Mouse (Mus musculus) heart, embryonic 16.5 days (tissue): Measurements from ENCODE around the gene Sh3rf3. TPM values are rescaled to one million over a fixed set of nuclear protein-coding genes. Genes with fewer than 3 reads are reported as not detected.

Experiments
- ATAC-seq: fragments of 200-750 bp; cut with Nextera tagmentation; replicated peaks from 2 replicates; pipeline ENCODE4 v1.8.0; 2017; ENCODE audit warnings: moderate number of reproducible peaks; ENCODE audit not compliant: insufficient read depth, low FRiP score; ENCODE audit errors: extremely low read depth
- H3K27ac ChIP-seq: fragments of 300-500 bp; sonication (generic); 2 replicates; pipeline ENCODE4 v1.5.1; 2014; ENCODE audit warnings: mild to moderate bottlenecking, low read length, control low read depth, moderate library complexity
- H3K27me3 ChIP-seq: fragments of 300-500 bp; sonication (generic); 2 replicates; pipeline ENCODE4 v1.6.1; 2014; ENCODE audit warnings: low read length, mixed read lengths; ENCODE audit not compliant: control insufficient read depth, insufficient read depth
- H3K36me3 ChIP-seq: fragments of 300-500 bp; sonication (generic); 2 replicates; pipeline ENCODE4 v1.6.1; 2014; ENCODE audit not compliant: control insufficient read depth, insufficient read depth
- H3K4me1 ChIP-seq: fragments of 300-500 bp; sonication (generic); 2 replicates; pipeline ENCODE4 v1.6.1; 2014; ENCODE audit warnings: low read length, mixed read lengths; ENCODE audit not compliant: control insufficient read depth, insufficient read depth
- H3K4me2 ChIP-seq: fragments of 300-500 bp; sonication (generic); 2 replicates; pipeline ENCODE4 v1.6.1; 2014; ENCODE audit warnings: low read depth, mild to moderate bottlenecking, control low read depth, low read length
- H3K4me3 ChIP-seq: fragments of 300-500 bp; sonication (generic); 2 replicates; pipeline ENCODE4 v1.5.1; 2014; ENCODE audit warnings: mild to moderate bottlenecking, control low read depth, low read length
- H3K9ac ChIP-seq: fragments of 300-500 bp; sonication (generic); 2 replicates; pipeline ENCODE4 v1.6.1; 2014; ENCODE audit warnings: low read length, control low read depth
- H3K9me3 ChIP-seq: fragments of 300-500 bp; sonication (generic); replicated peaks from 2 replicates; pipeline ENCODE4 v1.6.1; 2016; ENCODE audit warnings: low read length; ENCODE audit not compliant: control insufficient read depth
- WGBS: fragments of 180-500 bp; shearing (Covaris S2); extraction: QIAGEN DNeasy Blood & Tissue Kit; methylation state at CpG from one replicate; pipeline ENCODE4 v1.1.7; 2014; 5-methylcytosine and 5-hydroxymethylcytosine counted together
- polyA plus RNA-seq: library from polyadenylated mRNA; unstranded; fragments of >200 nt; fragmentation: Nextera tagmentation; extraction: Ambion mirVana; gene quantifications from 2 replicates; pipeline ENCODE4 v1.2.1, GENCODE M21; 2015

The Sh3rf3 gene
- polyA plus RNA-seq, 1 experiment from 2014 or later: 0.95 TPM

DNA sequence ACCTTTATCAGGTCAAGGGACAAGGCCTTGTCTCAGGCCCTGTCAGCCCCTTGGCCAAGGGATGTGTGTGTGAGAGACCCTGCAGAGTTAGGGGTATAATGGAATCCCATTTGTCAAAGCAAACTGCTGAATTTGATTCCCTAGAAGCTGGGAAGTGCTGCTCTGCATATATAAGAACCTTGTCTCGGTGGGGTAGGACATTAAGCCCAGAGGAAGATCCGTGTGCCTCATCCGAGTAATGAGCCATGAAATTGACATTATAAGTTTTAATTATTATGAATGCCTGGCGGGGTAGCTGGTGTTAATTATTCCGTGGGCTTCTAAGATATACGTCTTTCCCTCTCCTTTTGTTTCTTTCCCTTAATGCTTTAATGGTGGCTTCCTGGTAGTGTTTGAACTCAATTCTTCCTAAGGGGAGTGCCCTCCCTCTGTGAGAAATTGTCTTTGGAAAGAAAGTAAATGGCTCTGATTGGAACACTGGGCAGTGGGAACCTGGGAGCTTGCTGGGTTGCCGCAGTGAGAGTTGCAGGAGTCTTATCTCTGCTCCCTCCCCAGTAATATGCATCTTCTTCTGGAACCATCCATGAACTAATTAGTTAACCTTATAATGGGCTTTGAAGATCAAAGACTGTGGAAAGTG is 166.3 kb downstream of the Sh3rf3 start:
- whole genome bisulfite sequencing: 69% methylated on average over 7 of the region's 7 CpGs
- no peak overlapping the region for H3K4me2 ChIP-seq
- no peak overlapping the region for H3K4me3 ChIP-seq
- no peak for ATAC-seq
- no peaks in the 10 kb centered on the region for H3K27me3 ChIP-seq
- H3K27ac ChIP-seq: no peak overlapping the region
- H3K9ac ChIP-seq: no peak overlapping the region
- H3K4me1 ChIP-seq: no peaks in the 10 kb centered on the region
- no peaks in the 10 kb centered on the region for H3K9me3 ChIP-seq
- H3K36me3 ChIP-seq: no peaks in the 10 kb centered on the region

DNA sequence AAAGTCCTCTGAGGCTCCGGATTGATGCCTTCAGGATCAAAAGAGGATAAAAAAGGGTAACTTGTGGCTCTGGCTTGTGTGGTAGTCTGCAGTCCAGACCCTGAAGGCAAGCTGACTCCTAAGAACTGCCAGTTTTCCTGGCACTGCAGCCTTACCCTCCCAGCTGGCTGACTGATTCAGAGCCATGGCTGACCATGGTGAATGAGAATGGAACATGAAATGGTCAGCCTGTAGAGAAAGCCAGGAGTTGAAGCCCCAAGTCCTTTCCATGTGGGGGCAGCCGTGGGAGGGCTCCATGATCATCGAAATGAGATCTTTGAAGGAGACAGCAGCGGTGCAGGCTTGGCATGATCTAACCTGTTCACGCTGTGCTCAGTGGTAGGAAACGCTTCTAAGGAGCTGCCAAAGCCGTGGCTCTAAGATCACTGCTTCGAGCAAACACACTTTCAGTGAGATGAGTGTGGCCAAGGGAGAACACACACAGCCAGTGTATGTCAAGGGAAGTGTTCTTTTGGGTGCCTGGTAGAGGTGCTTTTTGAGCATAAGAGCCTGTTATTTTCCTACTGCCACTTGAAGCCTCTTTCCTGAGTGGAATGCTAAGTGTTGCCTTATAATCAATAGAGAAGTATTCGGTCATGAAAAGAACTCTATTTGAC is 168.6 kb downstream of the Sh3rf3 start:
- Histone ChIP-seq H3K4me2 (no peak overlapping the region), H3K9me3 (no peaks in the 10 kb centered on the region), H3K27ac (no peak overlapping the region), H3K4me1 (no peaks in the 10 kb centered on the region), H3K27me3 (no peaks in the 10 kb centered on the region), H3K4me3 (no peak overlapping the region), H3K9ac (no peak overlapping the region), H3K36me3 (no peaks in the 10 kb centered on the region)
- 79% methylated on average over 9 of the region's 9 CpGs for WGBS
- no peak for ATAC-seq

DNA sequence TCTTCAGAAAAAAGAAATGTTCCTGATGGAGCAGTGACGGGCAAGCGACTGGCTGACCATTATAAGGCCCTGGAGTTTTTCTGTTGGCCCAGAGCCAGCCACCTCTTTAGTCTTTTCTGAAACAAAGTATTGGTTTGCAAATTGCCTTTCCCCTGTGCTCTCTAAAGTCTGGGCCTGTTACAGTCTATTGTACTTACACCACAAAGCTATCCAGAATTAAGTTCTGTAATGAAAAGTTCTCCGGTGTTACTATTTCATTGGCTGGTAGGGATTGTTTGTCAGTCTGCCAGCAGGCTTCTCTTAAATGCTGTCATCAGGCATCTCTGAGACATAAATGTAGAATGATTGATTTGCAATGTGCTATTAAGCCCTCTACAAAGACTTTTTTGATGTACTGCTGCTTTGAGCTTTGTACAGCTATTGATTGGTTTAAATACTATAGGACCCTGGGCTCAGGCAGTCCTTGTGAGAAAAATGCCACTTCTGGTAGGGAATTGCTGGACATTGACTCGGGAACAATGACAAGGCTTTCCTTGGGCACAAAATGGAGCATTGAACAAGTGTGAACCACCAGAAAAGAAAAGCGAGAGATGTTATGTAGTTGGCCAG is 169.5 kb downstream of the Sh3rf3 start:
- Histone ChIP-seq H3K27ac (no peak overlapping the region), H3K9ac (no peak overlapping the region), H3K4me2 (no peak overlapping the region), H3K4me3 (no peak overlapping the region), H3K36me3 (no peaks in the 10 kb centered on the region), H3K4me1 (no peaks in the 10 kb centered on the region), H3K27me3 (no peaks in the 10 kb centered on the region), H3K9me3 (no peaks in the 10 kb centered on the region)
- WGBS: 74% methylated on average over 5 of the region's 5 CpGs
- ATAC-seq: no peak

DNA sequence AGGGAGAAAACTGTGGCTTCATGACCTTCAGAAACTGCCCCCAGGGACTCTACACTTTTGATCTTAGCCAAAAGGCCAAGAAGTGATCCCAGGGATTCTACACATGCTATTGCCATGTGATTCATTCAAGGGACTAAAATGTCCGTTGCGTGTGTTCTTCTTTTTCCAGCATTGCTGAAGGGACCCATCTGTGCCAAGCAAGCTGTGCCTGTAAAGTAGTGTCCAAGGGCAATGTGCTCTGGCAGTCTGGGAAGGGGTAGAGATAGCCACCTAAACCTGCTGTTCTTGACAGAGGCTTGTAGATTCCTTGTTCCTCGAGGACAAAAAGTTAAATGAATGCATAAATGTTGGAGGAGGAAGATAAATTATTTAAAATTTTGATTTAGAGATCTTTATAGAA is 178.5 kb downstream of the Sh3rf3 start:
- no peaks in the 10 kb centered on the region for H3K27me3 ChIP-seq
- H3K4me3 ChIP-seq: no peak overlapping the region
- H3K27ac ChIP-seq: no peak overlapping the region
- no peaks in the 10 kb centered on the region for H3K4me1 ChIP-seq
- no peaks in the 10 kb centered on the region for H3K9me3 ChIP-seq
- H3K4me2 ChIP-seq: no peak overlapping the region
- no peak overlapping the region for H3K9ac ChIP-seq
- no peaks in the 10 kb centered on the region for H3K36me3 ChIP-seq
- no peak for ATAC-seq
- 77% methylated on average over 3 of the region's 3 CpGs for WGBS

DNA sequence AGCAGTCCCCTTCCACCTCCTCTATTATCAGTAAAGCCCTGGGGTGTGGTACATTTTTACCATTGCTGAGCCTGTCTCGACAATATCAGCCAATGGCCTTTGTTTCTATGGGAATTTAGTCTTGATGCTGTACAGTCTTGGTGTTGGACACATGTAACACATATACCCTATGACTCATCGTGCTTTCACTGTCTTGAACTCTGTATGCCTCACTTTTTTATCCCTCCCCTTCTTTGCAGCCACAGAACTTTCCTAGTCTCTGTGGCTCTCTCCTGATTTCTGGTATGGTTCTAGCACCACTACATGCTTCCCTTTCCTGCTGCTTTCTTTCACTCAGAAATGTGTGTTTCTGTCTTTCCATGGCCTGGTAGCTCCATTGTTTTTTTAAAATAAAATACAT is 181.6 kb downstream of the Sh3rf3 start:
- H3K4me2 ChIP-seq: no peak overlapping the region
- no peaks in the 10 kb centered on the region for H3K36me3 ChIP-seq
- H3K9ac ChIP-seq: no peak overlapping the region
- no peak overlapping the region for H3K4me3 ChIP-seq
- 66% methylated on average over 2 of the region's 2 CpGs for WGBS
- H3K27ac ChIP-seq: no peak overlapping the region
- no peaks in the 10 kb centered on the region for H3K4me1 ChIP-seq
- no peak for ATAC-seq
- H3K9me3 ChIP-seq: no peaks in the 10 kb centered on the region
- no peaks in the 10 kb centered on the region for H3K27me3 ChIP-seq

- Histone ChIP-seq H3K27me3 (no peaks in the 10 kb centered on the region), H3K9me3 (no peaks in the 10 kb centered on the region), H3K4me2 (no peak overlapping the region), H3K4me1 (no peaks in the 10 kb centered on the region), H3K36me3 (no peaks in the 10 kb centered on the region), H3K9ac (no peak overlapping the region), H3K27ac (no peak overlapping the region), H3K4me3 (no peak overlapping the region)
- 66% methylated on average over 3 of the region's 3 CpGs for whole genome bisulfite sequencing
- no peak for ATAC-seq
Measured at GRCm38 (mm10) chr10:58995132-58995531, 182.0 kb downstream of the Sh3rf3 start.

- Histone ChIP-seq H3K36me3 (no peaks in the 10 kb centered on the region), H3K27me3 (no peaks in the 10 kb centered on the region), H3K9me3 (no peaks in the 10 kb centered on the region), H3K4me1 (no peaks in the 10 kb centered on the region), H3K9ac (no peak overlapping the region), H3K4me2 (no peak overlapping the region), H3K27ac (no peak overlapping the region), H3K4me3 (no peak overlapping the region)
- ATAC-seq: no peak
- WGBS: 84% methylated on average over 9 of the region's 9 CpGs
Measured at GRCm38 (mm10) chr10:59002361-59002760, 189.2 kb downstream of the Sh3rf3 start.

- WGBS: 79% methylated on average over 7 of the region's 7 CpGs
- ATAC-seq: no peak
- no peaks in the 10 kb centered on the region for H3K4me1 ChIP-seq
- no peak overlapping the region for H3K9ac ChIP-seq
- no peaks in the 10 kb centered on the region for H3K27me3 ChIP-seq
- H3K36me3 ChIP-seq: no peaks in the 10 kb centered on the region
- no peak overlapping the region for H3K4me2 ChIP-seq
- no peak overlapping the region for H3K27ac ChIP-seq
- H3K9me3 ChIP-seq: no peaks in the 10 kb centered on the region
- no peak overlapping the region for H3K4me3 ChIP-seq
Measured at GRCm38 (mm10) chr10:59011415-59011814, 198.3 kb downstream of the Sh3rf3 start.

DNA sequence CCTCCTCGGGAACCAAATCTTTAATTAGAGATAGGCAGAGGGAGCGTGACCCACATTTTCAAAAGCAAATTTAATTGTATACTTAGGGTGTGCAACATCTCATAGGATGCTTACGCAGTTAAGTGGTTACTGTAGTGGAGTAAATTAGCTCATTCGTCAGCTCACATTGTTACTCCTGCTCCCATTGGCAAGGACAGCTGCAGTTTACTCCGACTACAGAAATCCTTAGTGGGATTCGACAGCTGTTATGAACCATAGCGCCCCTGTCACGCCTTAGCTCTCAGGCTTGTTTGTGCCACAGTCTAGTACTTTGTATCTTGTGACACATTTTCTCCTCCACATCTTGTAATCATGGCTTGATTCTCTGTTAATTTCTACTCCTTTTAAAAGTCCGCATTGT is 200.5 kb downstream of the Sh3rf3 start:
- no peak overlapping the region for H3K4me2 ChIP-seq
- no peaks in the 10 kb centered on the region for H3K27me3 ChIP-seq
- no peak for ATAC-seq
- H3K4me3 ChIP-seq: no peak overlapping the region
- H3K4me1 ChIP-seq: no peaks in the 10 kb centered on the region
- WGBS: 83% methylated on average over 9 of the region's 9 CpGs
- no peaks in the 10 kb centered on the region for H3K36me3 ChIP-seq
- H3K9me3 ChIP-seq: no peaks in the 10 kb centered on the region
- no peak overlapping the region for H3K27ac ChIP-seq
- no peak overlapping the region for H3K9ac ChIP-seq
